Mouse (Mus musculus): ENCODE measurements at regions not wholly inside any gene's neighbourhood (a gene's known extent, or its start where the extent isn't known, plus 50 kb on each side); places are given as distances from the start of the nearest gene placed in this dataset.
A peak's percentile ranks its signal among the peaks of the same experiment; 100 is the strongest.

GRCm38 (mm10) chr13:101373581-101374189, 394.3 kb downstream of the Pik3r1 start:
- Histone ChIP-seq H3K9ac (replicated peaks; ENCODE audit: low read length) (no peak overlapping the region), H3K36me3 (ENCODE audit: insufficient read depth, low read length) (no peaks in the 10 kb centered on the region), H3K4me2 (ENCODE audit: low read depth, low read length) (no peak overlapping the region), H3K4me1 (ENCODE audit: insufficient read depth, low read length) (no peaks in the 10 kb centered on the region), H3K27ac (no peak overlapping the region), H3K27me3 (ENCODE audit: insufficient read depth, low read length) (no peaks in the 10 kb centered on the region), H3K4me3 (ENCODE audit: low read length) (no peak overlapping the region), H3K9me3 (ENCODE audit: low read length) (no peaks in the 10 kb centered on the region)
- DNase-seq (ENCODE audit: low spot score) (no peak), ATAC-seq (no peak)
- 64% methylated on average over 5 of the region's 5 CpGs for WGBS
- no peak for TF ChIP-seq CTCF (IDR thresholded peaks at IDR 0.05; ENCODE audit: low read depth)

GRCm38 (mm10) chr13:101371906-101372305, 396.1 kb downstream of the Pik3r1 start:
- Histone ChIP-seq H3K4me3 (ENCODE audit: low read length) (no peak overlapping the region), H3K4me2 (ENCODE audit: low read depth, low read length) (no peak overlapping the region), H3K4me1 (ENCODE audit: insufficient read depth, low read length) (no peaks in the 10 kb centered on the region), H3K9ac (replicated peaks; ENCODE audit: low read length) (no peak overlapping the region), H3K27me3 (ENCODE audit: insufficient read depth, low read length) (no peaks in the 10 kb centered on the region), H3K27ac (no peak overlapping the region), H3K36me3 (ENCODE audit: insufficient read depth, low read length) (no peaks in the 10 kb centered on the region), H3K9me3 (ENCODE audit: low read length) (no peaks in the 10 kb centered on the region)
- no peak for TF ChIP-seq CTCF (IDR thresholded peaks at IDR 0.05; ENCODE audit: low read depth)
- WGBS = 82% methylated on average over 1 of the region's 1 CpGs
- no peak for DNase-seq (ENCODE audit: low spot score)
- ATAC-seq = no peak

- no peak overlapping the region for H3K4me3 ChIP-seq (ENCODE audit: low read length)
- H3K36me3 ChIP-seq (ENCODE audit: insufficient read depth, low read length) = no peaks in the 10 kb centered on the region
- no peaks in the 10 kb centered on the region for H3K9me3 ChIP-seq (ENCODE audit: low read length)
- ATAC-seq = no peak
- no peak overlapping the region for H3K9ac ChIP-seq (replicated peaks; ENCODE audit: low read length)
- no peaks in the 10 kb centered on the region for H3K4me1 ChIP-seq (ENCODE audit: insufficient read depth, low read length)
- H3K27me3 ChIP-seq (ENCODE audit: insufficient read depth, low read length) = no peaks in the 10 kb centered on the region
- 83% methylated on average over 5 of the region's 5 CpGs for WGBS
- no peak for TF ChIP-seq CTCF (IDR thresholded peaks at IDR 0.05; ENCODE audit: low read depth)
- no peak overlapping the region for H3K4me2 ChIP-seq (ENCODE audit: low read depth, low read length)
- H3K27ac ChIP-seq = no peak overlapping the region
- no peak for DNase-seq (ENCODE audit: low spot score)
Measured at GRCm38 (mm10) chr13:101368170-101368569, 399.8 kb downstream of the Pik3r1 start.

- Histone ChIP-seq H3K4me3 (ENCODE audit: low read length) (no peak overlapping the region), H3K27ac (no peak overlapping the region), H3K9ac (replicated peaks; ENCODE audit: low read length) (no peak overlapping the region), H3K36me3 (ENCODE audit: insufficient read depth, low read length) (no peaks in the 10 kb centered on the region), H3K27me3 (ENCODE audit: insufficient read depth, low read length) (no peaks in the 10 kb centered on the region), H3K4me2 (ENCODE audit: low read depth, low read length) (no peak overlapping the region), H3K4me1 (ENCODE audit: insufficient read depth, low read length) (no peaks in the 10 kb centered on the region), H3K9me3 (ENCODE audit: low read length) (no peaks in the 10 kb centered on the region)
- DNase-seq (ENCODE audit: low spot score) = no peak
- TF ChIP-seq CTCF (IDR thresholded peaks at IDR 0.05; ENCODE audit: low read depth) = no peak
- 0 out of 2 replicates have a peak, but pooled peaks have one; percentile 35 for ATAC-seq
- WGBS = 92% methylated on average over 3 of the region's 3 CpGs
Measured at GRCm38 (mm10) chr13:101355363-101355762, 412.7 kb downstream of the Pik3r1 start.

- no peak overlapping the region for H3K27ac ChIP-seq
- no peak overlapping the region for H3K4me3 ChIP-seq (ENCODE audit: low read length)
- H3K9me3 ChIP-seq (ENCODE audit: low read length) = no peaks in the 10 kb centered on the region
- TF ChIP-seq CTCF (IDR thresholded peaks at IDR 0.05; ENCODE audit: low read depth) = no peak
- WGBS = 85% methylated on average over 4 of the region's 4 CpGs
- H3K27me3 ChIP-seq (ENCODE audit: insufficient read depth, low read length) = no peaks in the 10 kb centered on the region
- no peaks in the 10 kb centered on the region for H3K36me3 ChIP-seq (ENCODE audit: insufficient read depth, low read length)
- H3K9ac ChIP-seq (replicated peaks; ENCODE audit: low read length) = no peak overlapping the region
- no peaks in the 10 kb centered on the region for H3K4me1 ChIP-seq (ENCODE audit: insufficient read depth, low read length)
- ATAC-seq = no peak
- H3K4me2 ChIP-seq (ENCODE audit: low read depth, low read length) = no peak overlapping the region
- no peak for DNase-seq (ENCODE audit: low spot score)
Measured at GRCm38 (mm10) chr13:101351123-101351522, 416.9 kb downstream of the Pik3r1 start.

- WGBS = 87% methylated on average over 2 of the region's 2 CpGs
- no peak for DNase-seq (ENCODE audit: low spot score)
- Histone ChIP-seq H3K27ac (no peak overlapping the region), H3K4me2 (ENCODE audit: low read depth, low read length) (no peak overlapping the region), H3K9me3 (ENCODE audit: low read length) (no peaks in the 10 kb centered on the region), H3K36me3 (ENCODE audit: insufficient read depth, low read length) (no peaks in the 10 kb centered on the region), H3K4me1 (ENCODE audit: insufficient read depth, low read length) (no peaks in the 10 kb centered on the region), H3K27me3 (ENCODE audit: insufficient read depth, low read length) (no peaks in the 10 kb centered on the region), H3K9ac (replicated peaks; ENCODE audit: low read length) (no peak overlapping the region), H3K4me3 (ENCODE audit: low read length) (no peak overlapping the region)
- TF ChIP-seq CTCF (IDR thresholded peaks at IDR 0.05; ENCODE audit: low read depth) = no peak
- ATAC-seq = no peak
Measured at GRCm38 (mm10) chr13:101349354-101349753, 418.7 kb downstream of the Pik3r1 start.

GRCm38 (mm10) chr13:101338280-101338872, 429.6 kb downstream of the Pik3r1 start:
- Histone ChIP-seq H3K36me3 (ENCODE audit: insufficient read depth, low read length) (no peaks in the 10 kb centered on the region), H3K4me2 (ENCODE audit: low read depth, low read length) (no peak overlapping the region), H3K4me1 (ENCODE audit: insufficient read depth, low read length) (no peaks in the 10 kb centered on the region), H3K27me3 (ENCODE audit: insufficient read depth, low read length) (no peaks in the 10 kb centered on the region), H3K27ac (no peak overlapping the region), H3K4me3 (ENCODE audit: low read length) (no peak overlapping the region), H3K9me3 (ENCODE audit: low read length) (no peaks in the 10 kb centered on the region), H3K9ac (replicated peaks; ENCODE audit: low read length) (no peak overlapping the region)
- ATAC-seq (no peak), DNase-seq (ENCODE audit: low spot score) (no peak)
- 93% methylated on average over 3 of the region's 3 CpGs for WGBS
- no peak for TF ChIP-seq CTCF (IDR thresholded peaks at IDR 0.05; ENCODE audit: low read depth)

All from hindbrain, postnatal 0 days (tissue).